Mouse (Mus musculus) kidney, embryonic 14.5 days (tissue): ENCODE results near the gene Zfp978. TPM values are rescaled to one million over a fixed set of nuclear protein-coding genes. Genes with fewer than 3 reads are reported as not detected.
"Not testable (repeated sequence)": the region's sequence is repeated elsewhere in the genome, so short reads cannot be mapped to it uniquely, and the experiment has no call there.

Experiments
- ATAC-seq: fragments of 200-750 bp; cut with Nextera tagmentation; 2 replicates; pipeline ENCODE4 v1.8.0; 2017; ENCODE audit warnings: moderate number of reproducible peaks, mild to moderate bottlenecking, moderate TSS enrichment, moderate library complexity; ENCODE audit not compliant: low FRiP score, low TSS enrichment
- H3K27ac ChIP-seq: fragments of 300-500 bp; sonication (generic); 2 replicates; pipeline ENCODE4 v1.5.1; 2014; ENCODE audit warnings: low read depth, mild to moderate bottlenecking, low read length, moderate library complexity, mixed read lengths
- H3K27me3 ChIP-seq: fragments of 300-500 bp; sonication (generic); 2 replicates; pipeline ENCODE4 v1.6.1; 2014; ENCODE audit warnings: mild to moderate bottlenecking, low read length; ENCODE audit not compliant: control insufficient read depth, insufficient read depth
- H3K36me3 ChIP-seq: fragments of 300-500 bp; sonication (generic); 2 replicates; pipeline ENCODE4 v1.6.1; 2014; ENCODE audit warnings: low read length, mixed read lengths; ENCODE audit not compliant: control insufficient read depth, insufficient read depth
- H3K4me1 ChIP-seq: fragments of 300-500 bp; sonication (generic); 2 replicates; pipeline ENCODE4 v1.6.1; 2014; ENCODE audit warnings: low read length, mixed read lengths; ENCODE audit not compliant: control insufficient read depth, insufficient read depth
- H3K4me2 ChIP-seq: fragments of 300-500 bp; sonication (generic); replicated peaks from 2 replicates; pipeline ENCODE4 v1.6.1; 2014; ENCODE audit warnings: low read depth, mild to moderate bottlenecking, low read length
- H3K4me3 ChIP-seq: fragments of 300-500 bp; sonication (generic); 2 replicates; pipeline ENCODE4 v1.5.1; 2014; ENCODE audit warnings: mild to moderate bottlenecking, low read length
- H3K9ac ChIP-seq: fragments of 300-500 bp; sonication (generic); 2 replicates; pipeline ENCODE4 v1.6.1; 2014; ENCODE audit warnings: low read depth, mild to moderate bottlenecking, low read length, moderate library complexity
- H3K9me3 ChIP-seq: fragments of 300-500 bp; sonication (generic); 2 replicates; pipeline ENCODE4 v1.6.1; 2016; ENCODE audit warnings: low read length; ENCODE audit not compliant: control insufficient read depth
- WGBS: fragments of 180-500 bp; shearing (Covaris S2); extraction: QIAGEN DNeasy Blood & Tissue Kit; methylation state at CpG from one replicate; pipeline ENCODE4 v1.1.7; 2014; 5-methylcytosine and 5-hydroxymethylcytosine counted together
- polyA plus RNA-seq: library from polyadenylated mRNA; unstranded; fragments of >200 nt; fragmentation: Nextera tagmentation; extraction: Ambion mirVana; gene quantifications from 2 replicates; pipeline ENCODE4 v1.2.1, GENCODE M21; 2014

Zfp978 gene
- polyA plus RNA-seq, 1 experiment from 2014 or later, result 0.27 TPM

- ATAC-seq, H3K4me2 ChIP-seq, H3K27me3 ChIP-seq, H3K27ac ChIP-seq, H3K4me1 ChIP-seq, H3K9ac ChIP-seq, H3K4me3 ChIP-seq, H3K36me3 ChIP-seq: not testable (repeated sequence)
- WGBS, result 93% methylated on average over 18 of the region's 19 CpGs
- H3K9me3 ChIP-seq, result peaks cover 39% of the 10 kb centered on the region
Observed at GRCm38 (mm10) chr4:147348906-147349686, 12.0 kb upstream of the Zfp978 start.

- not testable (repeated sequence) for H3K4me2 ChIP-seq, H3K4me3 ChIP-seq, H3K27ac ChIP-seq, H3K27me3 ChIP-seq, ATAC-seq, H3K4me1 ChIP-seq, H3K36me3 ChIP-seq, H3K9ac ChIP-seq
- peaks cover 39% of the 10 kb centered on the region for H3K9me3 ChIP-seq
- 88% methylated on average over 9 of the region's 9 CpGs for WGBS
Observed at GRCm38 (mm10) chr4:147349687-147350415, 11.3 kb upstream of the Zfp978 start.

- not testable (repeated sequence) for H3K4me3 ChIP-seq, H3K4me1 ChIP-seq, H3K27ac ChIP-seq, H3K4me2 ChIP-seq, ATAC-seq, H3K9ac ChIP-seq, H3K27me3 ChIP-seq, H3K36me3 ChIP-seq
- WGBS, result 89% methylated on average over 2 of the region's 2 CpGs
- H3K9me3 ChIP-seq, result peaks cover 37% of the 10 kb centered on the region
Observed at GRCm38 (mm10) chr4:147350541-147350940, 10.6 kb upstream of the Zfp978 start.

- not testable (repeated sequence) for H3K36me3 ChIP-seq, H3K4me2 ChIP-seq, H3K27ac ChIP-seq, H3K9ac ChIP-seq, H3K4me3 ChIP-seq, H3K4me1 ChIP-seq, H3K27me3 ChIP-seq, ATAC-seq
- 87% methylated on average over 9 of the region's 13 CpGs for WGBS
- peaks cover 33% of the 10 kb centered on the region for H3K9me3 ChIP-seq
Observed at GRCm38 (mm10) chr4:147351376-147351980, 9.6 kb upstream of the Zfp978 start.

GRCm38 (mm10) chr4:147353626-147354025, 7.5 kb upstream of the Zfp978 start:
- H3K27me3 ChIP-seq, H3K4me3 ChIP-seq, H3K36me3 ChIP-seq, H3K27ac ChIP-seq, H3K4me1 ChIP-seq, H3K9ac ChIP-seq, H3K4me2 ChIP-seq, ATAC-seq: not testable (repeated sequence)
- peaks cover 26% of the 10 kb centered on the region for H3K9me3 ChIP-seq
- 86% methylated on average over 4 of the region's 4 CpGs for WGBS

GRCm38 (mm10) chr4:147356042-147356441, 5.1 kb upstream of the Zfp978 start:
- not testable (repeated sequence) for H3K27ac ChIP-seq, ATAC-seq, H3K36me3 ChIP-seq, H3K9ac ChIP-seq, H3K4me2 ChIP-seq, H3K9me3 ChIP-seq, H3K27me3 ChIP-seq, H3K4me3 ChIP-seq, H3K4me1 ChIP-seq
- no CpG with 5 or more reads among the region's 3 CpGs for WGBS

GRCm38 (mm10) chr4:147357195-147357594, 3.9 kb upstream of the Zfp978 start:
- H3K4me2 ChIP-seq, H3K9me3 ChIP-seq, H3K9ac ChIP-seq, H3K36me3 ChIP-seq, ATAC-seq, H3K4me1 ChIP-seq, H3K27me3 ChIP-seq, H3K4me3 ChIP-seq, H3K27ac ChIP-seq: not testable (repeated sequence)
- no CpG with 5 or more reads among the region's 2 CpGs for WGBS

- not testable (repeated sequence) for ATAC-seq, H3K27me3 ChIP-seq, H3K9me3 ChIP-seq, H3K36me3 ChIP-seq, H3K4me2 ChIP-seq, H3K9ac ChIP-seq, H3K4me3 ChIP-seq, H3K4me1 ChIP-seq, H3K27ac ChIP-seq
- no CpG with 5 or more reads among the region's 1 CpGs for WGBS
Observed at GRCm38 (mm10) chr4:147361872-147362271, 769 bp downstream of the Zfp978 start.

- H3K27me3 ChIP-seq, result not testable (repeated sequence)
Observed at GRCm38 (mm10) chr4:147369564-147369963, 8.5 kb downstream of the Zfp978 start.

More at GRCm38 (mm10) chr4:147369564-147369963, 8.5 kb downstream of the Zfp978 start:
- not testable (repeated sequence) for H3K4me1 ChIP-seq, H3K4me3 ChIP-seq, H3K27ac ChIP-seq, H3K4me2 ChIP-seq, H3K9ac ChIP-seq, H3K9me3 ChIP-seq, H3K36me3 ChIP-seq
- no CpG with 5 or more reads among the region's 2 CpGs for WGBS
- peak; percentile 66 for ATAC-seq
